Mouse (Mus musculus): ENCODE measurements around the gene Pcdh11x. TPM values are rescaled to one million over a fixed set of nuclear protein-coding genes. Genes with fewer than 3 reads are reported as not detected.
"Not testable (repeated sequence)": the region's sequence is repeated elsewhere in the genome, so short reads cannot be mapped to it uniquely, and the experiment has no call there.

The Pcdh11x gene
- polyA plus RNA-seq, 1 experiment from 2014 or later, result 1.3 TPM

- WGBS, result 61% methylated on average over 1 of the region's 1 CpGs
- H3K36me3 ChIP-seq (ENCODE audit: insufficient read depth, low read length), result no peaks in the 10 kb centered on the region
- ATAC-seq (ENCODE audit: low FRiP score, low TSS enrichment), result no peak
- no peaks in the 10 kb centered on the region for H3K27me3 ChIP-seq (ENCODE audit: insufficient read depth, low read length)
- no peak overlapping the region for H3K4me2 ChIP-seq (replicated peaks; ENCODE audit: low read depth, low read length)
- no peak overlapping the region for H3K27ac ChIP-seq (ENCODE audit: low read length)
- no peak overlapping the region for H3K4me3 ChIP-seq (ENCODE audit: low read length)
- no peak overlapping the region for H3K9ac ChIP-seq (replicated peaks; ENCODE audit: low read length)
- H3K4me1 ChIP-seq (ENCODE audit: insufficient read depth, low read length), result no peaks in the 10 kb centered on the region
- H3K9me3 ChIP-seq (ENCODE audit: low read length), result no peaks in the 10 kb centered on the region
These were observed 176.2 kb downstream of the Pcdh11x start for GRCm38 (mm10) chrX:120466225-120466624.

- no peak for ATAC-seq (ENCODE audit: low FRiP score, low TSS enrichment)
These were observed 196.4 kb downstream of the Pcdh11x start for GRCm38 (mm10) chrX:120486428-120486827.

GRCm38 (mm10) chrX:120524986-120525385 is 234.9 kb downstream of the Pcdh11x start:
- no peak overlapping the region for H3K4me3 ChIP-seq (ENCODE audit: low read length)

More at GRCm38 (mm10) chrX:120486428-120486827, 196.4 kb downstream of the Pcdh11x start:
- Histone ChIP-seq H3K36me3 (ENCODE audit: insufficient read depth, low read length) (no peaks in the 10 kb centered on the region), H3K9me3 (ENCODE audit: low read length) (no peaks in the 10 kb centered on the region), H3K27me3 (ENCODE audit: insufficient read depth, low read length) (no peaks in the 10 kb centered on the region), H3K4me2 (replicated peaks; ENCODE audit: low read depth, low read length) (no peak overlapping the region), H3K9ac (replicated peaks; ENCODE audit: low read length) (no peak overlapping the region), H3K27ac (ENCODE audit: low read length) (no peak overlapping the region), H3K4me3 (ENCODE audit: low read length) (no peak overlapping the region), H3K4me1 (ENCODE audit: insufficient read depth, low read length) (no peaks in the 10 kb centered on the region)

GRCm38 (mm10) chrX:120599309-120599708 is 309.2 kb downstream of the Pcdh11x start:
- ATAC-seq (ENCODE audit: low FRiP score, low TSS enrichment), result no peak
- Histone ChIP-seq H3K27ac (ENCODE audit: low read length) (no peak overlapping the region), H3K4me3 (ENCODE audit: low read length) (no peak overlapping the region), H3K4me1 (ENCODE audit: insufficient read depth, low read length) (no peaks in the 10 kb centered on the region), H3K9ac (replicated peaks; ENCODE audit: low read length) (no peak overlapping the region), H3K27me3 (ENCODE audit: insufficient read depth, low read length) (no peaks in the 10 kb centered on the region), H3K9me3 (ENCODE audit: low read length) (no peaks in the 10 kb centered on the region), H3K4me2 (replicated peaks; ENCODE audit: low read depth, low read length) (no peak overlapping the region), H3K36me3 (ENCODE audit: insufficient read depth, low read length) (no peaks in the 10 kb centered on the region)
- WGBS, result 93% methylated on average over 1 of the region's 1 CpGs

More at GRCm38 (mm10) chrX:120524986-120525385, 234.9 kb downstream of the Pcdh11x start:
- Histone ChIP-seq H3K4me1 (ENCODE audit: insufficient read depth, low read length) (no peaks in the 10 kb centered on the region), H3K27ac (ENCODE audit: low read length) (no peak overlapping the region), H3K27me3 (ENCODE audit: insufficient read depth, low read length) (no peaks in the 10 kb centered on the region), H3K4me2 (replicated peaks; ENCODE audit: low read depth, low read length) (no peak overlapping the region), H3K9me3 (ENCODE audit: low read length) (no peaks in the 10 kb centered on the region), H3K36me3 (ENCODE audit: insufficient read depth, low read length) (no peaks in the 10 kb centered on the region), H3K9ac (replicated peaks; ENCODE audit: low read length) (no peak overlapping the region)
- 75% methylated on average over 3 of the region's 3 CpGs for WGBS
- ATAC-seq (ENCODE audit: low FRiP score, low TSS enrichment), result no peak

GRCm38 (mm10) chrX:120618460-120618859 is 328.4 kb downstream of the Pcdh11x start:
- Histone ChIP-seq H3K4me2 (replicated peaks; ENCODE audit: low read depth, low read length) (no peak overlapping the region), H3K9ac (replicated peaks; ENCODE audit: low read length) (no peak overlapping the region), H3K27ac (ENCODE audit: low read length) (no peak overlapping the region), H3K4me3 (ENCODE audit: low read length) (no peak overlapping the region), H3K27me3 (ENCODE audit: insufficient read depth, low read length) (no peaks in the 10 kb centered on the region), H3K36me3 (ENCODE audit: insufficient read depth, low read length) (no peaks in the 10 kb centered on the region), H3K9me3 (ENCODE audit: low read length) (no peaks in the 10 kb centered on the region), H3K4me1 (ENCODE audit: insufficient read depth, low read length) (no peaks in the 10 kb centered on the region)
- WGBS, result 61% methylated on average over 4 of the region's 4 CpGs
- ATAC-seq (ENCODE audit: low FRiP score, low TSS enrichment), result no peak

GRCm38 (mm10) chrX:120670236-120670635 is 380.2 kb downstream of the Pcdh11x start:
- H3K4me3 ChIP-seq (ENCODE audit: low read length); H3K9me3 ChIP-seq (ENCODE audit: low read length); H3K27me3 ChIP-seq (ENCODE audit: insufficient read depth, low read length); H3K4me1 ChIP-seq (ENCODE audit: insufficient read depth, low read length); H3K9ac ChIP-seq (replicated peaks; ENCODE audit: low read length); H3K27ac ChIP-seq (ENCODE audit: low read length); H3K36me3 ChIP-seq (ENCODE audit: insufficient read depth, low read length); ATAC-seq (ENCODE audit: low FRiP score, low TSS enrichment); H3K4me2 ChIP-seq (replicated peaks; ENCODE audit: low read depth, low read length): not testable (repeated sequence)
- 88% methylated on average over 1 of the region's 1 CpGs for WGBS

- Histone ChIP-seq H3K27ac (ENCODE audit: low read length) (no peak overlapping the region), H3K4me1 (ENCODE audit: insufficient read depth, low read length) (no peaks in the 10 kb centered on the region), H3K4me2 (replicated peaks; ENCODE audit: low read depth, low read length) (no peak overlapping the region), H3K9ac (replicated peaks; ENCODE audit: low read length) (no peak overlapping the region), H3K27me3 (ENCODE audit: insufficient read depth, low read length) (no peaks in the 10 kb centered on the region), H3K4me3 (ENCODE audit: low read length) (no peak overlapping the region), H3K9me3 (ENCODE audit: low read length) (no peaks in the 10 kb centered on the region), H3K36me3 (ENCODE audit: insufficient read depth, low read length) (no peaks in the 10 kb centered on the region)
- no peak for ATAC-seq (ENCODE audit: low FRiP score, low TSS enrichment)
These were observed 444.1 kb downstream of the Pcdh11x start for GRCm38 (mm10) chrX:120734144-120734543.

- H3K27me3 ChIP-seq (ENCODE audit: insufficient read depth, low read length), result no peaks in the 10 kb centered on the region
- 54% methylated on average over 1 of the region's 1 CpGs for WGBS
- no peaks in the 10 kb centered on the region for H3K36me3 ChIP-seq (ENCODE audit: insufficient read depth, low read length)
- no peak for ATAC-seq (ENCODE audit: low FRiP score, low TSS enrichment)
- H3K4me3 ChIP-seq (ENCODE audit: low read length), result no peak overlapping the region
- H3K4me2 ChIP-seq (replicated peaks; ENCODE audit: low read depth, low read length), result no peak overlapping the region
- H3K9ac ChIP-seq (replicated peaks; ENCODE audit: low read length), result no peak overlapping the region
- H3K9me3 ChIP-seq (ENCODE audit: low read length), result no peaks in the 10 kb centered on the region
- no peak overlapping the region for H3K27ac ChIP-seq (ENCODE audit: low read length)
- H3K4me1 ChIP-seq (ENCODE audit: insufficient read depth, low read length), result no peaks in the 10 kb centered on the region
These were observed 445.7 kb downstream of the Pcdh11x start for GRCm38 (mm10) chrX:120735792-120736191.

GRCm38 (mm10) chrX:120944556-120944955 is 654.5 kb downstream of the Pcdh11x start:
- H3K4me2 ChIP-seq (replicated peaks; ENCODE audit: low read depth, low read length), result no peak overlapping the region
- no peaks in the 10 kb centered on the region for H3K27me3 ChIP-seq (ENCODE audit: insufficient read depth, low read length)
- no peak for ATAC-seq (ENCODE audit: low FRiP score, low TSS enrichment)
- H3K9ac ChIP-seq (replicated peaks; ENCODE audit: low read length), result no peak overlapping the region
- no peaks in the 10 kb centered on the region for H3K4me1 ChIP-seq (ENCODE audit: insufficient read depth, low read length)
- WGBS, result 91% methylated on average over 3 of the region's 3 CpGs
- H3K9me3 ChIP-seq (ENCODE audit: low read length), result no peaks in the 10 kb centered on the region
- no peak overlapping the region for H3K4me3 ChIP-seq (ENCODE audit: low read length)
- H3K36me3 ChIP-seq (ENCODE audit: insufficient read depth, low read length), result no peaks in the 10 kb centered on the region
- H3K27ac ChIP-seq (ENCODE audit: low read length), result no peak overlapping the region
